Mouse (Mus musculus) liver, embryonic 14.5 days (tissue): Measurements from ENCODE around the gene Gm37240. TPM values are rescaled to one million over a fixed set of nuclear protein-coding genes. Genes with fewer than 3 reads are reported as not detected.

Experiments
- ATAC-seq: fragments of 200-750 bp; cut with Nextera tagmentation; 2 replicates; pipeline ENCODE4 v1.8.0; 2017; ENCODE audit warnings: moderate number of reproducible peaks, mild to moderate bottlenecking, moderate library complexity; ENCODE audit not compliant: insufficient read depth
- DNase-seq, 3 experiments: peaks; one replicate each; pipeline ENCODE4 v3.0.0-alpha.2; 2012 to 2013; ENCODE audit warnings: low read depth in 3 of 3, low spot score in 3 of 3
- H3K27ac ChIP-seq: fragments of 300-500 bp; sonication (generic); 2 replicates; pipeline ENCODE4 v1.5.1; 2014; ENCODE audit warnings: moderate library complexity, mild to moderate bottlenecking, control low read depth, inconsistent platforms
- H3K27me3 ChIP-seq: fragments of 300-500 bp; sonication (generic); 2 replicates; pipeline ENCODE4 v1.6.1; 2014; ENCODE audit warnings: mild to moderate bottlenecking, low read length, moderate library complexity; ENCODE audit not compliant: control insufficient read depth, insufficient read depth
- H3K36me3 ChIP-seq: fragments of 300-500 bp; sonication (generic); replicated peaks from 2 replicates; pipeline ENCODE4 v1.6.1; 2014; ENCODE audit warnings: low read depth; ENCODE audit not compliant: control insufficient read depth, insufficient read depth
- H3K4me1 ChIP-seq, 2 experiments: fragments of 200-500 bp in 1 of 2; fragments of 300-500 bp in 1 of 2; sonication (generic) in 1 of 2; replicated peaks; 2 replicates each; pipeline ENCODE4 v1.6.1; 2012 to 2014; ENCODE audit warnings: antibody characterized with exemption in 1 of 2, inconsistent platforms in 1 of 2, low read length in 1 of 2; ENCODE audit not compliant: control insufficient read depth in 2 of 2, insufficient read depth in 2 of 2
- H3K4me2 ChIP-seq: fragments of 300-500 bp; sonication (generic); 2 replicates; pipeline ENCODE4 v1.6.1; 2014; ENCODE audit warnings: low read depth, mild to moderate bottlenecking, control low read depth, moderate library complexity
- H3K4me3 ChIP-seq, 2 experiments: fragments of 200-500 bp in 1 of 2; fragments of 300-500 bp in 1 of 2; sonication (generic) in 1 of 2; 2 replicates each; pipeline ENCODE4 v1.5.1; 2012 to 2014; ENCODE audit warnings: low read depth in 2 of 2, low read length in 2 of 2, mild to moderate bottlenecking in 2 of 2, control low read depth in 1 of 2, inconsistent platforms in 1 of 2, moderate library complexity in 1 of 2; ENCODE audit not compliant: insufficient read depth in 1 of 2
- H3K9ac ChIP-seq: fragments of 300-500 bp; sonication (generic); replicated peaks from 2 replicates; pipeline ENCODE4 v1.6.1; 2014; ENCODE audit warnings: mild to moderate bottlenecking, control low read depth, moderate library complexity
- H3K9me3 ChIP-seq: fragments of 300-500 bp; sonication (generic); 2 replicates; pipeline ENCODE4 v1.6.1; 2016; ENCODE audit warnings: low read length, mixed read lengths; ENCODE audit not compliant: control insufficient read depth
- CTCF ChIP-seq: IDR thresholded peaks from 2 replicates; pipeline ENCODE4 v1.5.1; 2016; ENCODE audit warnings: antibody characterized with exemption, low read depth, control low read depth
- EP300 ChIP-seq: IDR thresholded peaks from 2 replicates; pipeline ENCODE4 v1.6.1; 2016; ENCODE audit warnings: antibody characterized with exemption, low read depth
- WGBS: fragments of 180-500 bp; shearing (Covaris S2); extraction: QIAGEN DNeasy Blood & Tissue Kit; methylation state at CpG from one replicate; pipeline ENCODE4 v1.1.7; 2014; ENCODE audit not compliant: insufficient replicate concordance; 5-methylcytosine and 5-hydroxymethylcytosine counted together
- polyA plus RNA-seq, 2 experiments: library from polyadenylated mRNA; depleted of rRNA in 1 of 2; stranded (reverse) in 1 of 2; unstranded in 1 of 2; fragments of >200 nt; fragmentation: Nextera tagmentation in 1 of 2; extraction: Ambion mirVana in 1 of 2; gene quantifications; 2 replicates each; pipeline versions ENCODE4 v1.2.1 to v1.2.3; 2012 to 2014

The Gm37240 gene
- polyA plus RNA-seq, 2 experiments: 0.03 to 0.30 TPM

DNA sequence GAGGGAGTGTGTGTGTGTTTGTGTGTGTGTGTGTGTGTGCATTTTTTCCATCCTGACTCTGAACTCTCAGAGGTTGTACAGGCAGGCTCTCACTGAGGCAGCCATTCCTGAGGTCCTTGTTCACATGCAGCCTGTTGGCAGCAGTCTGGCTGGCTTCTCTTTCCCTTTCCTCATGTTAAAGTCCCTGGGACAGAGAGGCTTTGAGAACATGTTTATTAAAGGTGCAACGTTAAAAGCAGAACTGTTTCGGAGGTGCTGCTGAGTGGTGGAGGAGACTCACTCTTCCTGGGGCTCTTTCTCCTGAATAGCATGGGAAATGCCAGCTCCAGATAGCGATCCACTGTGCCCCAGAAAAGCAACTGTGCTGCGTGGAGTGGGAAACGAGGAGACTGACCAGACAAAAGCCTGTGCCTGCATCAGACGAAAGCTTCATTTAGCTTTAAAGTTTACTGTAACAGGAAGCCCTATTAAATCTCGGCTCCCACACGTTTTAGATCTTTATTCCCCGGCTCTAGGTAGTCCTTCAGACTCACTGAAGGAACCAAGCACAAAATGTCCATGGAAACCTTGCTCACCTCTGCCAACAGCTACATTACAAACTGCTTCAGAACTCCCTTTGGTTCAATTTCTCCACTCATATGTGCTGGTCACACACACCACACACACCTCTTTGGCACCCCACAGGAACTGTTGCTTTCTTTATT, 45.0 kb downstream of the Gm37240 start:
- TF ChIP-seq EP300 (no peak), CTCF (no peak)
- 28% methylated on average over 9 of the region's 9 CpGs for WGBS
- Histone ChIP-seq H3K27ac (no peak overlapping the region), H3K9me3 (no peaks in the 10 kb centered on the region), H3K4me3 (no peak overlapping the region), H3K36me3 (no peaks in the 10 kb centered on the region), H3K9ac (no peak overlapping the region), H3K27me3 (no peaks in the 10 kb centered on the region), H3K4me1 (peaks cover 0 to 4% of the 10 kb centered on the region in 2 experiments; a peak in 1 of 4 replicates), H3K4me2 (no peak overlapping the region)
- ATAC-seq (no peak), DNase-seq (no peak)

DNA sequence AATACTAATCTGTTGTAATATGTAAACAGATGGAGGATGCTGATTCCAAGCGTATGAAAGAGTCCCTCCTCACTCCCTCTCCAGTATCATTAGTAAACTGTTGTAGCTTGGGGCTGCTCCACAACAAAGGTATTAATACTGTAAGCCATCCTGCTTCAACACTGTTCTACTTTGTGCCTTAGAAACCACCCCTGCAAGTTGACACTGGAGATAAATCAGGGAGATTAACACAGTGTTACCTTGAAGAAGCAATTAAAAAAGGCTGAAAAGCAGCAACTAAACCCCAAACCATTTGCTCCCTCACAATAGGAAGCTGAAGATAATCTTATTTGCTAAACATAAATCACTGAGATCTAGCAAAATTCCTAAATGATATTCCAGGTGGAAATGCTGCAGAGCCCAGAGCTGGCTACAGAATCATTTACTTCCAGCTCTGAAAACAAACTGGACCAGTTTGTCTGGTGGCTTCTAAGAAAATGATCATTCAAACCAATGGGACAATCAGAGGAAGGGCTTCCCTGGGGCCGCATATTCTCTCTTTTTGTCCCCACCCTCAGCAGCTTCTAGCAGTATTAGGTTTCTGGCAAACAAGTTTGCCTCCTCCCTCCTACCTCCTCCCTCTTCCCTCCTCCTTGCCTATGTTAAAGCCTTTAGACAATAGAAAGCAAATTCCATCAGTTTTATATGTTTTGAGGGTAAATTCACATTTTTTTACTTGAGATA, 45.7 kb downstream of the Gm37240 start:
- Histone ChIP-seq H3K4me1 (peaks cover 0 to 4% of the 10 kb centered on the region in 2 experiments; a peak in 1 of 4 replicates), H3K4me2 (no peak overlapping the region), H3K9me3 (no peaks in the 10 kb centered on the region), H3K36me3 (no peaks in the 10 kb centered on the region), H3K4me3 (no peak overlapping the region), H3K9ac (no peak overlapping the region), H3K27me3 (no peaks in the 10 kb centered on the region), H3K27ac (no peak overlapping the region)
- WGBS: 36% methylated on average over 2 of the region's 2 CpGs
- DNase-seq (no peak), ATAC-seq (no peak)
- no peak for TF ChIP-seq EP300
- TF ChIP-seq CTCF: no peak

DNA sequence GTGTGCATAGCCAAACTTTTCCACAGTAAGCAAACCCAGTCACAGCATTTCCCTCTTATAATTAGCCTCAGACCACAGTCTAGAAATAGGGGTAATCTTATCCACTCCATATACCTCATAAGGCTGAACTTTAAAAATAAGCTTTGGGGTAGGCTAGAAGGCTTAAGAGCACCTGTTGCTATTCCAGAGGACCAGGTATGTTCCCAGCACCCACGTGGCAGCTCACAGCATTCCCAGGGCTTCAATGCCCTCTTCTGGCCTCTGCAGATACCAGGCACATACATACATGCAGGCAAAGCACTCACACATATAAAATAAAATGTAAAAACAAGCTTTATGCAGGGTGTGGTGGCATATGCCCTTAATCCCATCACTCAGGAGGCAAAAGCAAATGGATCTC, 53.7 kb downstream of the Gm37240 start:
- Histone ChIP-seq H3K27ac (no peak overlapping the region), H3K9me3 (no peaks in the 10 kb centered on the region)
- TF ChIP-seq CTCF (no peak), EP300 (no peak)

DNA sequence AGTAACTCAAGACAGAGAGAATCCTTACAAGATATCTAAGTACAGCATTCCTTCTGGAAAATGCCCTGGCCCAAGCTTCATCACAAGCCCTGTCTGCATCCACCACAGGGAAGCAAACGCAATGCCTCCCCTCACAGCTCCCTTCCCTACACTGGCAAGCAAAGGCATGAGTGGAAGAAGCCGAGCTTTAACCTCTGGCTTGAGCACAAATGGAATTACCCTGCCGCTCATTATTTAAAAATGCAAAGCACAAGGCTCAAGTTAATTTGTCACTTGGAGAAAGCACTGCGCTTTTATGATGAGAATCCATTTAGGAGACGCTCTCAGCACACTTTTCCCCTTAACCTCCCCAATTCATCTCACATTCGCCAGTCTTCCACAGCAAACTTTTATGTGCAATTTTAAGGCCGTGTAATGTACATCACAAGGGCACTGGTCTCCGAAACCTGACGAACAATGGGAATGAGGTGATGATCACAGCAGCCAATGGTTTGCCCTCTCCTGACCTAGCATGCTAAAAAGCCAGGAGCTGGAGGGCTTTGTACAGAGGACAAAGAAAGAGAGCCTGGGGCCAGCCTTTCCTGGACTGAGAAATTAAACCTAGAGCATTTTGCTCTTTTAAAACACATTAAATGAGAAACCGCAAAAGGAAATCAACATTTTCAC, 54.7 kb downstream of the Gm37240 start:
- Histone ChIP-seq H3K27ac (no peak overlapping the region), H3K4me1 (no peaks in the 10 kb centered on the region), H3K36me3 (no peaks in the 10 kb centered on the region), H3K4me2 (no peak overlapping the region), H3K4me3 (no peak overlapping the region), H3K27me3 (no peaks in the 10 kb centered on the region), H3K9ac (no peak overlapping the region), H3K9me3 (no peaks in the 10 kb centered on the region)
- ATAC-seq (no peak), DNase-seq (no peak)
- 72% methylated on average over 10 of the region's 10 CpGs for WGBS
- no peak for TF ChIP-seq CTCF
- no peak for TF ChIP-seq EP300

More for the DNA sequence above, 53.7 kb downstream of the Gm37240 start:
- peaks cover 0 to 4% of the 10 kb centered on the region in 2 experiments; a peak in 1 of 4 replicates for H3K4me1 ChIP-seq
- no peaks in the 10 kb centered on the region for H3K36me3 ChIP-seq
- DNase-seq (no peak), ATAC-seq (no peak)
- no peak overlapping the region for H3K4me3 ChIP-seq
- H3K4me2 ChIP-seq: no peak overlapping the region
- no peak overlapping the region for H3K9ac ChIP-seq
- WGBS: 44% methylated on average over 1 of the region's 1 CpGs
- no peaks in the 10 kb centered on the region for H3K27me3 ChIP-seq

DNA sequence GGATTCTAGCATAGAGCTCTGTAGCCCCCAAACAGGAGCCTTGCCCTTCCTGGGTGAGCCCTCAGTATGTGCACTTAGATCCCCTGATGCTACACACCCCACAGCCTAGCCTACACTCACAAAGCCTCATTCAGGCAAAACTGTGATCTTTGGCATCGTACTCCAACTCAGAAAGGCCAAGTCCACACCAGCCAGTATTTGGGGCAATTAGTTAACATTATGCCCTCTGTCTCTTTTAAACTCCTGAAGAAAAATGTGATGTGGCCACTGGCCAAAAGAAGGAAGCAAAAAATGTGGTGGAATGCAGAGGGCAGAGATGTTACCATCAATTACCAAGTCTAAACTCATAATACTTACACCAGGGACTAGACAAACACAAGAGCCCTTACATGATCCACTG, 55.5 kb downstream of the Gm37240 start:
- Histone ChIP-seq H3K9me3 (no peaks in the 10 kb centered on the region), H3K4me1 (no peaks in the 10 kb centered on the region), H3K4me3 (no peak overlapping the region), H3K9ac (no peak overlapping the region), H3K4me2 (no peak overlapping the region), H3K27ac (no peak overlapping the region), H3K36me3 (no peaks in the 10 kb centered on the region), H3K27me3 (no peaks in the 10 kb centered on the region)
- TF ChIP-seq CTCF: no peak
- no peak for TF ChIP-seq EP300
- 53% methylated on average over 1 of the region's 1 CpGs for WGBS
- no peak for ATAC-seq
- no peak for DNase-seq
